Mouse (Mus musculus): ENCODE data around the gene Babam2. TPM values are rescaled to one million over a fixed set of nuclear protein-coding genes. Genes with fewer than 3 reads are reported as not detected.

Babam2 gene
- polyA plus RNA-seq, 1 experiment from 2014 or later = 46.2 TPM

GRCm38 (mm10) chr5:32061854-32062253, 364.4 kb downstream of the Babam2 start:
- no peaks in the 10 kb centered on the region; the same call in 1 of the 2 replicates for H3K4me1 ChIP-seq (replicated peaks; ENCODE audit: control insufficient read depth, insufficient read depth, low read length)
- no peaks in the 10 kb centered on the region for H3K9me3 ChIP-seq (ENCODE audit: control insufficient read depth, low read length)
- ATAC-seq (replicated peaks; ENCODE audit: low FRiP score) = no peak
- no peak overlapping the region for H3K4me3 ChIP-seq (ENCODE audit: low read depth, low read length)
- H3K27me3 ChIP-seq (replicated peaks; ENCODE audit: control insufficient read depth, insufficient read depth, low read length) = no peaks in the 10 kb centered on the region
- no peak overlapping the region for H3K9ac ChIP-seq (ENCODE audit: low read depth, low read length)
- DNase-seq (ENCODE audit: low spot score) = no peak
- H3K36me3 ChIP-seq (ENCODE audit: control insufficient read depth, insufficient read depth, low read length) = no peaks in the 10 kb centered on the region
- H3K4me2 ChIP-seq = no peak overlapping the region
- WGBS = 68% methylated on average over 1 of the region's 1 CpGs
- H3K27ac ChIP-seq (ENCODE audit: low read depth, low read length) = no peak overlapping the region

DNA sequence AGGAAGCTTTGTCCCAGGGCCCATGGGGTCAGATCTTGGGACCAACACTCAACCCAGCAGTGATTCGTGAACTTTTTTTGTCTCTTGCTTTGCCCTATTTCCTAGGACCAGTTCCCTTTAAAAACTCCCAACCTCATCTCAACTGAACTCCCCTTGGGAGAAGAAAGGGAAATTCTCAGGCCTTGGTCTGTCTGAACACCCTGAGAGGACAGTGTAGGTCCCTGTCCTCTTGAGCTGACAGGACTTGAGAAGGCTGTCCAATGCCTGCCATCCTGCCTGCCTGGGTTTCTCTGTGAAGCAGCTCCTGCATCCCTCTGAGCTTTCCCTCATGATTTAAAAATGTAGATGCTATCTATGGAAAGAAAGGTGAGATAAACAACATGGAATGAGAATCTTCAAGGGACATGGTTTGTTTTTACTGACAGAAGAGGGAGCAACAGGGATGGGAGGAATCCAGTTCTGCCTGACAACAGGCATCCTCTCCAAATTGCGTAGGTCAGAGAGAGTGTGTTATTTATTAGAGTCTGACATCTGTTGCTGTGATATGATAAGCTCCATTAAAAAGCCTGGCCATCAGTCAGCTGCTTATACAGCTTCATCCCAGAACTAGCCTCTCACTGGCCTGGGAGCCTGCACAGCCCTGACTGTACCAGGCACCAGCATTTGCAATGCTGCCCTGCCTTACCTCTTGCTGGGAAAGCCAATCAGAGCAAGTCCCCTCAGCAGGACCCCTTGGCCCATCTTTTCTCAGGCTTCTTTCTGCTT, 367.0 kb downstream of the Babam2 start:
- no peak for DNase-seq (ENCODE audit: low spot score)
- no peak overlapping the region for H3K4me2 ChIP-seq
- no peaks in the 10 kb centered on the region; the same call in 1 of the 2 replicates for H3K4me1 ChIP-seq (replicated peaks; ENCODE audit: control insufficient read depth, insufficient read depth, low read length)
- H3K9me3 ChIP-seq (ENCODE audit: control insufficient read depth, low read length) = no peaks in the 10 kb centered on the region
- no peak overlapping the region for H3K4me3 ChIP-seq (ENCODE audit: low read depth, low read length)
- no peaks in the 10 kb centered on the region for H3K36me3 ChIP-seq (ENCODE audit: control insufficient read depth, insufficient read depth, low read length)
- no peak overlapping the region; the same call in 1 of the 2 replicates for H3K27ac ChIP-seq (ENCODE audit: low read depth, low read length)
- ATAC-seq (replicated peaks; ENCODE audit: low FRiP score) = no peak
- 73% methylated on average over 2 of the region's 2 CpGs for WGBS
- H3K27me3 ChIP-seq (replicated peaks; ENCODE audit: control insufficient read depth, insufficient read depth, low read length) = no peaks in the 10 kb centered on the region
- no peak overlapping the region for H3K9ac ChIP-seq (ENCODE audit: low read depth, low read length)

GRCm38 (mm10) chr5:32066015-32066734, 368.7 kb downstream of the Babam2 start:
- no peaks in the 10 kb centered on the region for H3K36me3 ChIP-seq (ENCODE audit: control insufficient read depth, insufficient read depth, low read length)
- H3K4me2 ChIP-seq = no peak overlapping the region
- H3K27ac ChIP-seq (ENCODE audit: low read depth, low read length) = no peak overlapping the region
- no peaks in the 10 kb centered on the region for H3K9me3 ChIP-seq (ENCODE audit: control insufficient read depth, low read length)
- H3K9ac ChIP-seq (ENCODE audit: low read depth, low read length) = no peak overlapping the region
- H3K4me1 ChIP-seq (replicated peaks; ENCODE audit: control insufficient read depth, insufficient read depth, low read length) = no peaks in the 10 kb centered on the region; the same call in 1 of the 2 replicates
- ATAC-seq (replicated peaks; ENCODE audit: low FRiP score) = no peak
- H3K4me3 ChIP-seq (ENCODE audit: low read depth, low read length) = no peak overlapping the region
- DNase-seq (ENCODE audit: low spot score) = no peak
- no peaks in the 10 kb centered on the region for H3K27me3 ChIP-seq (replicated peaks; ENCODE audit: control insufficient read depth, insufficient read depth, low read length)
- 71% methylated on average over 5 of the region's 5 CpGs for WGBS

DNA sequence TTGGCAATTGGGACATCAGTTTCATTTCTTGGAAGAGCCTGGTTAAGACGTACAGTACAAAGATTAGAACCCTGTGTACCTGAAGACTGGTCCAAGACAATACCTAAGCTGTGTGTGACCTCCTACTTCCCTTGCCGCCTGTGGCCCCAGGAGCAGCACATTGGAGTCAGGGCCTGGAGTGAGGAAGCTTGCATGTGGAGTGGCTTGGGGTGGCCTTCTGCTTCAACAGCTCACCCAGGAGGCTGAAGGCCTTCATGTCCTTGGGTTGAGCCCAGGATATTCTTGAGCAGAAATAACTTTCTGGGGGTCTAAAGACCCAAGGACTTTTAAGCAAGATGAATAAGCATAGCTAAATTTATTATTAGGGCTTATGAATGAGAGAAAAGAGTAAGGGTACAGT, 369.4 kb downstream of the Babam2 start:
- 78% methylated on average over 2 of the region's 2 CpGs for WGBS
- DNase-seq (ENCODE audit: low spot score) (no peak), ATAC-seq (replicated peaks; ENCODE audit: low FRiP score) (no peak)
- H3K9me3 ChIP-seq (ENCODE audit: control insufficient read depth, low read length) = no peaks in the 10 kb centered on the region
- no peaks in the 10 kb centered on the region; the same call in 1 of the 2 replicates for H3K4me1 ChIP-seq (replicated peaks; ENCODE audit: control insufficient read depth, insufficient read depth, low read length)
- no peak overlapping the region for H3K4me2 ChIP-seq
- no peaks in the 10 kb centered on the region for H3K27me3 ChIP-seq (replicated peaks; ENCODE audit: control insufficient read depth, insufficient read depth, low read length)
- H3K4me3 ChIP-seq (ENCODE audit: low read depth, low read length) = no peak overlapping the region
- H3K9ac ChIP-seq (ENCODE audit: low read depth, low read length) = no peak overlapping the region
- no peaks in the 10 kb centered on the region for H3K36me3 ChIP-seq (ENCODE audit: control insufficient read depth, insufficient read depth, low read length)
- H3K27ac ChIP-seq (ENCODE audit: low read depth, low read length) = no peak overlapping the region

GRCm38 (mm10) chr5:32068616-32069015, 371.1 kb downstream of the Babam2 start:
- 68% methylated on average over 3 of the region's 3 CpGs for WGBS
- H3K36me3 ChIP-seq (ENCODE audit: control insufficient read depth, insufficient read depth, low read length) = no peaks in the 10 kb centered on the region
- DNase-seq (ENCODE audit: low spot score) = no peak

DNA sequence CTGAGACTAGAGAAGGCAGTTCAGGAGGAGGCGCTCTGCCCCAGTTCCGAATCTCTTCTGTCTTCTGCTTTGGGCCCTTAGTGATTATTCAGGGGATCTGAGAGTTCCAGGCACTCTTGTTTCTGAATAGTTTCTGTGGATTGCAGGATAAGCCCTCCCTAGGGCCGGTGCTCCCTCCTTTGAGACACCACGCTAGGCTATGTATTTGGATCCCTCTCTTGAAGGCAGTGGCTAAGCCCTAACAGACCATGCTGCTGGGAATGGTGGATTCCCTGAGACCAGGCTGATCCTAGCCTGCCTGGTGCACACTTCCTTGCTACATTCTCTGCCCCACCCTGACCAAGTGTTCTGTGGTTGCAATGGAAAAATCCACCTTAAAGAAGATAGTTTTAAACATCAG, 371.6 kb downstream of the Babam2 start:
- Histone ChIP-seq H3K9me3 (ENCODE audit: control insufficient read depth, low read length) (no peaks in the 10 kb centered on the region), H3K4me2 (no peak overlapping the region), H3K27ac (ENCODE audit: low read depth, low read length) (no peak overlapping the region), H3K9ac (ENCODE audit: low read depth, low read length) (no peak overlapping the region), H3K4me3 (ENCODE audit: low read depth, low read length) (no peak overlapping the region), H3K36me3 (ENCODE audit: control insufficient read depth, insufficient read depth, low read length) (no peaks in the 10 kb centered on the region), H3K4me1 (replicated peaks; ENCODE audit: control insufficient read depth, insufficient read depth, low read length) (no peaks in the 10 kb centered on the region; the same call in 1 of the 2 replicates), H3K27me3 (replicated peaks; ENCODE audit: control insufficient read depth, insufficient read depth, low read length) (no peaks in the 10 kb centered on the region)
- no peak for ATAC-seq (replicated peaks; ENCODE audit: low FRiP score)
- DNase-seq (ENCODE audit: low spot score) = no peak
- 75% methylated on average over 4 of the region's 4 CpGs for WGBS

More at GRCm38 (mm10) chr5:32068616-32069015, 371.1 kb downstream of the Babam2 start:
- no peaks in the 10 kb centered on the region; the same call in 1 of the 2 replicates for H3K4me1 ChIP-seq (replicated peaks; ENCODE audit: control insufficient read depth, insufficient read depth, low read length)
- H3K4me2 ChIP-seq = no peak overlapping the region
- no peak for ATAC-seq (replicated peaks; ENCODE audit: low FRiP score)
- no peak overlapping the region for H3K9ac ChIP-seq (ENCODE audit: low read depth, low read length)
- no peak overlapping the region for H3K4me3 ChIP-seq (ENCODE audit: low read depth, low read length)
- H3K27ac ChIP-seq (ENCODE audit: low read depth, low read length) = no peak overlapping the region
- no peaks in the 10 kb centered on the region for H3K9me3 ChIP-seq (ENCODE audit: control insufficient read depth, low read length)
- H3K27me3 ChIP-seq (replicated peaks; ENCODE audit: control insufficient read depth, insufficient read depth, low read length) = no peaks in the 10 kb centered on the region

- DNase-seq (ENCODE audit: low spot score) = no peak
- H3K36me3 ChIP-seq (ENCODE audit: control insufficient read depth, insufficient read depth, low read length) = no peaks in the 10 kb centered on the region
- no peak for ATAC-seq (replicated peaks; ENCODE audit: low FRiP score)
- H3K9ac ChIP-seq (ENCODE audit: low read depth, low read length) = no peak overlapping the region
- H3K4me2 ChIP-seq = no peak overlapping the region
- H3K27ac ChIP-seq (ENCODE audit: low read depth, low read length) = no peak overlapping the region
- H3K4me1 ChIP-seq (replicated peaks; ENCODE audit: control insufficient read depth, insufficient read depth, low read length) = no peaks in the 10 kb centered on the region; the same call in 1 of the 2 replicates
- H3K4me3 ChIP-seq (ENCODE audit: low read depth, low read length) = no peak overlapping the region
- H3K27me3 ChIP-seq (replicated peaks; ENCODE audit: control insufficient read depth, insufficient read depth, low read length) = no peaks in the 10 kb centered on the region
- no peaks in the 10 kb centered on the region for H3K9me3 ChIP-seq (ENCODE audit: control insufficient read depth, low read length)
- WGBS = 70% methylated on average over 10 of the region's 10 CpGs
Measured at GRCm38 (mm10) chr5:32069566-32070169, 372.2 kb downstream of the Babam2 start.

DNA sequence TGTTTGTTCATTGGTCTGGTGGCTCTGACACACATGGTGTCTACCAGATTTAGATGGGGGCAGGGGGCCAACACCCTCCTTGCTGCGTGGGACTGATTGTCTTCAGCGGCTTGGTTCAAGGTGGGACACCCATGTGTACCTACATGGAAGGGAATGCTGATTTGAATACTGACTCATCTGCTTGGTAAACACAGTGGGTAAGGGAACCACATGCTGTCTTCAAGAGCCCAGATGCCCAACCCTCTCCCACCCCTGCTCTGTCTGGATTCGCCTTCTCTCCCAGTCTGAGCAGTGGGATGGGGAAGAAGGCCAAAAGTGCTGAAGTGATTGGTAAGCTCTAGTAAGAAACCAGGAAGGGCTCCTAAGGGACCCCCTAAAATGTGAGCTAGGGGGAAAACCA, 373.3 kb downstream of the Babam2 start:
- no peaks in the 10 kb centered on the region for H3K27me3 ChIP-seq (replicated peaks; ENCODE audit: control insufficient read depth, insufficient read depth, low read length)
- ATAC-seq (replicated peaks; ENCODE audit: low FRiP score) (no peak), DNase-seq (ENCODE audit: low spot score) (no peak)
- no peak overlapping the region for H3K9ac ChIP-seq (ENCODE audit: low read depth, low read length)
- H3K4me2 ChIP-seq = no peak overlapping the region
- no peaks in the 10 kb centered on the region for H3K4me1 ChIP-seq (replicated peaks; ENCODE audit: control insufficient read depth, insufficient read depth, low read length)
- WGBS = 84% methylated on average over 3 of the region's 3 CpGs
- H3K27ac ChIP-seq (ENCODE audit: low read depth, low read length) = no peak overlapping the region
- no peak overlapping the region for H3K4me3 ChIP-seq (ENCODE audit: low read depth, low read length)
- H3K36me3 ChIP-seq (ENCODE audit: control insufficient read depth, insufficient read depth, low read length) = no peaks in the 10 kb centered on the region
- no peaks in the 10 kb centered on the region for H3K9me3 ChIP-seq (ENCODE audit: control insufficient read depth, low read length)

Data from liver, embryonic 11.5 days (tissue).